Mouse (Mus musculus) megakaryocyte-erythroid progenitor cell, adult 5-6 weeks (primary cell): ENCODE measurements at regions not wholly inside any gene's neighbourhood (a gene's known extent, or its start where the extent isn't known, plus 50 kb on each side); places are given as distances from the start of the nearest gene placed in this dataset.

Experiments
- ATAC-seq: replicated peaks from 2 replicates; pipeline ENCODE4 v1.8.0; 2016; ENCODE audit warnings: mild to moderate bottlenecking, inconsistent platforms; ENCODE audit not compliant: severe bottlenecking, poor library complexity, low FRiP score, low TSS enrichment

DNA sequence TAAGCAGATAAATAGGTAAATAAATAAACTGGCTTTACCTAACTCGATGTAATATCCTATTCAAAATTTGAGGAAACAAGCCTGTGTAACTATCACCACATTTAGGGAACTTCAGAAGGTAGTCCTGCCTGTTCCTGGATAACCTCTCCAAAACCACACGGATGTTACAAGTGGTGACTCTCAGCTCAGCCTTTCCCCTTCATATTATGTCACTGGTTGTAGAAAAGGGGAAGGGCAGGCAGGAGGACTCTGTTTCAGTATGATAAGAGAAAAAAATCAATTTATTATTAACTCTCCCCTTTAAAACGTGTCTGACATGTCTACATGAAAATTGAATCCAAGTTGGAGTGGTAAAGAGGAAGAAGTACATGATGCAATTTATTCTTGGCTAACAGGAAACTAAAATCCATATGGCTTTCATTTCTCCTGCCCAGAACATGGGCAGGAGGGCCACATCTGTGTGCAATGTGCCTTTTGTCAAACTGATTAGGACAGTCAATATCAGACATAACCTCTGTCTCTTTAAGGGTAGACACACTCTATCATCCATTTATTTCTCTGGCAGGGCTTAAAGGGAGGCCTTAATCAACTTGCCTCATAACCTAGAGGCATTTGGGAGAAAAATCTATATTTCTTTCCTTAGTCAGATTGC lies 353.9 kb upstream of the Slco3a1 start:
- peak; percentile 59; the same call in 1 of the 2 replicates for ATAC-seq

DNA sequence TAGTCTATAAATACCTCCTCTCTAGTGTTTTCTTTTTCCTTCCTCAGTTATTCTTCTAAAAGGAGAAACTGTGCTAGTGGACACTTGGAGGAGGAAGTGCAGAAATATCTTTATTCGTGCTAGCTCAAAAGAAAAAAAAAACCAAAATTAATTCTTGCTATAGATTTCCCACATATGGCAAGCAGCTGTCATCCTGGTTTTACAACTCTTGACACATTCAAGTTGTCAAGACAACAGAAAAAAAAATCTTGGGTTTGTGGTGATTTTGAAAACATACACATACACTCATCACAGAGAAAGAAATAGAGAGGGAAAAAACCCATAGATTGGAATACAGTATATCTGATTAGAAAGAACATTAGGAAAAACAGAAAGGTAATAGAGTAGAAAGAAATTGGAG lies 352.8 kb upstream of the Slco3a1 start:
- no peak for ATAC-seq

- no peak for ATAC-seq
Observed at GRCm38 (mm10) chr7:74877466-74877865, 322.9 kb upstream of the Slco3a1 start.

- ATAC-seq, result no peak
Observed at GRCm38 (mm10) chr7:74876667-74877066, 322.1 kb upstream of the Slco3a1 start.

DNA sequence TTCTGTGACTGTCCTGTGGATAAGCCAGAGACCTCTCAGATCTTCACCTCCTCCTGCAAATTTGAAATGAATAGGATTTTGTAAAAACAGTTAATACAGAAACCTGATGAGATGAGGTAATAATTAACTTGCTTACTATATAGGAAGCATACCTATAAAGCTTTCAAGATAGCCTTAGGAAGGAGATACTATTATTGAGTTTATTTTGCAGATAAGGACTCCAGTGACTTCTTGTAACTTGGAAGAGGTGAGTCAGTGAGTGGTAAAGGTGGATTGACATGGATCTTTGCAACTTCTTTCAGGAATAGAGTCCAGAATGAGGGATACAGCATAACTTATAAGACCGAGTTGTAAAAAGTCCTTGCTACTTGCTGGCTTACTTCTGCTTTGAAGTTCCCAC lies 315.7 kb upstream of the Slco3a1 start:
- ATAC-seq, result no peak

- ATAC-seq, result peak; percentile 73
Observed at GRCm38 (mm10) chr7:74862727-74863126, 308.1 kb upstream of the Slco3a1 start.

GRCm38 (mm10) chr7:74844306-74844929 lies 289.8 kb upstream of the Slco3a1 start:
- no peak for ATAC-seq

DNA sequence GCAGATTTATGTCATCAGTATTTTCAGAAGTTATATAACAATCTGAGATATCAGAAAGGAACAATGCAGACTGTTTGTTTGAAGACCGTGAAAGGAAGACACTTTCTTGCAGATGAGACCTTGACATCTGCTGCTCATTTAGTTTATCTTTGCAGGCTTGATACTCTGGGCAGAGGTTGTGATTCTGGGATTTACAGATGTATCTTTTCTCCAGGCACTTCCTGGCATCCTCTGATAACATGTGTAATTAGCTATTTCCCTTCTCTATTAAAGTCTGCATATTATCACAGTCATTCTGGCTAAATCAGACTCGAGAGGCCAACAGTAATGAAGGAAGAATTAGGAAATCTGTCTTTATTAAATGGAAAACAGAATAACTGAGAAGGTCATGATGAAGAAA lies 268.7 kb upstream of the Slco3a1 start:
- no peak for ATAC-seq

- ATAC-seq, result no peak
Observed at GRCm38 (mm10) chr7:74793241-74793640, 238.7 kb upstream of the Slco3a1 start.

DNA sequence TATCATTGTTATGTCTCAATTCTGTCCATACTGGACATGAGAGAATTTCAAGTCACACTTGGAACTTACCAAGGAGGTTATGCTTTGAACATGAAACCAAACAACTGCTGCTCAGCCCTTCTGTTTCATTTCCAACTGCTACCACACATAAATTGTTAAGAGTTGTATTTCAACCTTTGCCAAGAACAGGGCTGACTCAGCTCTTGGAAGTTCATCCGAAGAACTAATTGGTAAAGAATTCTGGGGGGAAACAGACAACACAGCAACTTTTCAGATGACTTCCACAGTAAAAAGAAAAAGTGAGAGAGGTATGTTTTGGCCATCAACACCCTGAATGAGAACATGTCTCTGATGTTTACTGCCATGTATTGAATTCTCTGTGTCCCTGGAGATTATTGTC lies 234.1 kb upstream of the Slco3a1 start:
- ATAC-seq, result no peak

- ATAC-seq, result no peak
Observed at GRCm38 (mm10) chr7:74771435-74772406, 217.1 kb upstream of the Slco3a1 start.

GRCm38 (mm10) chr7:74766550-74766949 lies 212.0 kb upstream of the Slco3a1 start:
- no peak for ATAC-seq

GRCm38 (mm10) chr7:74757469-74757868 lies 202.9 kb upstream of the Slco3a1 start:
- ATAC-seq, result no peak

DNA sequence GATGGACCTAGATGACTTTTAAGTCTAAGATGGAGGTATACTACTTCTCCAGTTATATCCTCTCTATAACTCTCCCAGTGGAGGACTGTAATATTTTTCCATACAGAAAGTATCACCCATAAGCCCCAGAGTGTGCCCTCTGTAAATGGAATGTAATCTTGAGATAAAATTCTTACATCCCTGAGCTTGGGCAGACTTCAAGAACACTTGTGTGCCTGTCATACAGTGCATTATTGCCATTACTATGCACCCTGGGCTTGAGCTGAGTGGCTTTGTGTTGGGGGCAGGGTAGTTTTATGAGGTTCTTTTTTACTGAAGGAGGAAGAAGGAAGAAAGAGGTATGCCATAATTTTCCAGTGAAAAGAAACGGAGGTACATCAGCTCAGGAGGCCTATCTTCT lies 193.1 kb upstream of the Slco3a1 start:
- no peak for ATAC-seq

DNA sequence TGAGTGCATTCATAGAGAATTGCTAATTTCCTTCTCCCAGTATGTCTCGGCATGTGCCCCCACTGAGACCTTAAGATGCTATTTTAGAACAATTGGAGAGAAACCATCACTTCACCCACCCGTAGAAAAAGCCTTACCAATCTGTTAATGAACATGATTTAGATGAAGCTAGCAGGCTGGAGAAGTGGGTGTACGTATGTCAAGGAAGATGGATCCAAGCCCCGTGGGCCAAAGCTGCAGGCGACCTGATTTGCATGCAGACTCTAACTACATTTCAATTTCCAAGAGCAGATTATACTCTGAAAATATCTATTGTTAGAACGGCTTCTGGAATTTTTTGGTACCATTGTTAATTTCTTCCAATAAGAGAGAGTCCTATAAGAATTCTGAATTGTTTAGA lies 180.4 kb upstream of the Slco3a1 start:
- no peak for ATAC-seq

- ATAC-seq, result no peak
Observed at GRCm38 (mm10) chr7:74726324-74726991, 171.9 kb upstream of the Slco3a1 start.

DNA sequence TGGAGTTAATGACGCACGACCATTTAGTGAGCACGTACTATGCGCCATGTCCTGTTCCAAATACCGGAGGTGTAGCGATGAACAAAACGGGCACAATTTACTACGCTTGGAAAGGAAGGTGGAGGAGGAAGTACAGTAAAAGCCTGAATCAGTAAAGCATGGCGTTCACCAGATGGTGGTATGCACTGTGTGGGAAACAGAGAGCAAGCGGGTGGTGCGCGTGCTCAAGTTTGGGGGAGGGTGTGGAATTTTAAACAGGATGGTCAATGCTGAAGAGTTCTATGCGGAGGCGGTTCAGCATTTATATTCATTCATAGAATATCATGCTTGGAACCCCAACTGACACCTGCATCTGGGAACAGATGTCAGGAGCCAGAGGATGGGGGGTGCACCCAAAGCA lies 164.7 kb upstream of the Slco3a1 start:
- no peak for ATAC-seq

- ATAC-seq, result no peak
Observed at GRCm38 (mm10) chr7:74709993-74710581, 155.5 kb upstream of the Slco3a1 start.

GRCm38 (mm10) chr7:74709006-74709405 lies 154.4 kb upstream of the Slco3a1 start:
- no peak for ATAC-seq
